Comparison of ENCODE assay signal across 8 mouse cellular contexts in the genomic region with DNA sequence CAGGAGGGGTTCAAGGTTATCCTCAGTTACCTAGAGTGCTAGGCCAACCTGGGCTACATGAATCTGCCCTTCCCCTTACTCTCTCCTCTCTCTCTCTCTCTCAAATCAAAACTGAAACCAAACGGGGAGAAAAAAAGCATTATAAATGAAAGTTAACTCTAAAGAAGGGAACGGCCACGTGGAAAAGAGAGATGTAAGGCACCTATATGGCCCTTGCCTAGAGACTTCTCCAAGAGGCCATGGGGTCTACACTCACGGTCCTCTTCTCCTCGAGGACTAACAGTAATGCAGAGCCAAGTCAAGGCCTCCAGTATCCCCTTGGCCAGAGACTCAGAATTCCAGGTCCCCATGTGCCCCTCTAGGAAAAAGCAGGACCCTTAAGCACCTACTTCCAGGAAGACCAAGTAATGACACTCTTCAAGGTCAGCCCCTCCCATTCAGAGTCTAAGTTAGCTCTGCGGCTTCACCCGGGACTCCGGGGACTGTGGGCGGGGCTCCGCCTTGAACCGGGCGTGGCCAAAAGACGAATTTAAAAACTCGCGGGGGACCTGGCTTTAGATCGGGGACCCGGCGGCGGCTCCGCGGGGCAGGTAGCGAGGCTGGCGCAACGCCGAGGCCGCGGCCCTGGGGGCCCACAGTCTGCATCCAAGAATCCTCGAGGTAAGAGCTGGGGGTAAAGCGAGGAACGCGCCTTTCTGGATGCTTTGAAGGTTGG. TPM values are rescaled to one million over a fixed set of nuclear protein-coding genes. Genes with fewer than 3 reads are reported as not detected.
DNase-seq lines count a peak whose midpoint lies in the region; ATAC-seq and TF ChIP-seq lines count a peak whose summit lies in the region.

Nfkbid (plus strand) TSS at position 558 of the 715 bp plus-strand sequence.

- H3K4me2 ChIP-seq in lung, embryonic 14.5 days, result peak within 1 kb of the TSS; percentile 93
- peak within 1 kb of the TSS; percentile 96 for H3K4me2 ChIP-seq in neural tube, embryonic 13.5 days

- H3K27me3 ChIP-seq in heart, embryonic 10.5 days (ENCODE audit: insufficient read depth, poor library complexity, severe bottlenecking), result peaks cover 33% of the 10 kb centered on the region; the same call in 1 of the 2 replicates
- H3K27me3 ChIP-seq in lung, embryonic 14.5 days (ENCODE audit: insufficient read depth, low read length), result 0 out of 2 replicates have a peak, but pooled peaks cover 3% of the 10 kb centered on the region
- H3K27me3 ChIP-seq in neural tube, embryonic 13.5 days, result peaks cover 12% of the 10 kb centered on the region; the same call in 1 of the 2 replicates

- 10% methylated on average over 31 of the region's 31 CpGs for WGBS in heart, embryonic 10.5 days
- WGBS in lung, embryonic 14.5 days, result 9% methylated on average over 31 of the region's 31 CpGs
- WGBS in neural tube, embryonic 13.5 days, result 9% methylated on average over 31 of the region's 31 CpGs

- H3K9me3 ChIP-seq in heart, embryonic 10.5 days, result no peaks in the 10 kb centered on the region
- H3K9me3 ChIP-seq in lung, embryonic 14.5 days (ENCODE audit: low read depth, low read length), result no peaks in the 10 kb centered on the region; the same call in 1 of the 2 replicates
- H3K9me3 ChIP-seq in neural tube, embryonic 13.5 days, result no peaks in the 10 kb centered on the region

- H3K4me3 ChIP-seq in heart, embryonic 10.5 days, result peak within 1 kb of the TSS; percentile 66
- peak within 1 kb of the TSS; percentile 56 for H3K4me3 ChIP-seq in lung, embryonic 14.5 days (ENCODE audit: low read depth, low read length)
- H3K4me3 ChIP-seq in neural tube, embryonic 13.5 days, result peak within 1 kb of the TSS; percentile 61

- H3K4me1 ChIP-seq in heart, embryonic 10.5 days, result peaks cover 18% of the 10 kb centered on the region
- H3K4me1 ChIP-seq in lung, embryonic 14.5 days (ENCODE audit: insufficient read depth), result 0 out of 2 replicates have a peak, but pooled peaks cover 3% of the 10 kb centered on the region
- H3K4me1 ChIP-seq in neural tube, embryonic 13.5 days (replicated peaks), result peaks cover 26% of the 10 kb centered on the region

- DNase-seq in CD4-positive, CD25-positive, alpha-beta regulatory T cell, adult 2 months (ENCODE audit: low read depth, low spot score), result peak; percentile 94
- peak; percentile 84 for DNase-seq in ZHBTc4 (ENCODE audit: low read depth, low spot score)
- peak; percentile 54 for DNase-seq in embryo, embryonic 10.5 days (ENCODE audit: low spot score)
- no peak for DNase-seq in heart, embryonic 10.5 days (ENCODE audit: low spot score)
- DNase-seq in kidney, adult 8-10 months, result peak; percentile 64 to 68
- peak; percentile 71 for DNase-seq in lung, embryonic 14.5 days
- peak; percentile 95 for DNase-seq in thymus, postnatal 14 days

- peak within 1 kb of the TSS; percentile 55 for H3K9ac ChIP-seq in lung, embryonic 14.5 days
- H3K9ac ChIP-seq in neural tube, embryonic 13.5 days, result peak within 1 kb of the TSS; percentile 76

- H3K27ac ChIP-seq in heart, embryonic 10.5 days, result peak within 1 kb of the TSS; percentile 75
- peak within 1 kb of the TSS; percentile 69 for H3K27ac ChIP-seq in lung, embryonic 14.5 days (ENCODE audit: low read depth)
- H3K27ac ChIP-seq in neural tube, embryonic 13.5 days (replicated peaks), result peak within 1 kb of the TSS; percentile 46

- no peak for TF ChIP-seq CTCF in lung, embryonic 14.5 days (IDR thresholded peaks at IDR 0.05; ENCODE audit: low read depth)

- peaks cover 13% of the 10 kb centered on the region for H3K36me3 ChIP-seq in heart, embryonic 10.5 days
- H3K36me3 ChIP-seq in lung, embryonic 14.5 days (ENCODE audit: insufficient read depth), result no peaks in the 10 kb centered on the region; the same call in 1 of the 2 replicates
- H3K36me3 ChIP-seq in neural tube, embryonic 13.5 days, result peaks cover 11% of the 10 kb centered on the region

- ATAC-seq in lung, embryonic 14.5 days (ENCODE audit: insufficient read depth), result peak; percentile 39; the same call in 1 of the 2 replicates
- ATAC-seq in neural tube, embryonic 13.5 days (ENCODE audit: low read depth), result peak; percentile 25; the same call in 1 of the 2 replicates

RNA-seq across cellular contexts. Expression of gene Nfkbid, which starts in this region (rescaled TPM):
- polyA plus RNA-seq in heart, embryonic 10.5 days (2016; fragmentation: Nextera tagmentation; extraction: Ambion mirVana), result 1.5 and 1.6 TPM in 2 replicates
- 1.7 and 2.0 TPM in 2 replicates for polyA plus RNA-seq in lung, embryonic 14.5 days (2014; fragmentation: Nextera tagmentation; extraction: Ambion mirVana)
- polyA plus RNA-seq in neural tube, embryonic 13.5 days (2015; fragmentation: Nextera tagmentation; extraction: Ambion mirVana), result 1.9 and 2.8 TPM in 2 replicates
